Mouse (Mus musculus) limb, embryonic 14.5 days (tissue): ENCODE results near the gene Fam43b. TPM values are rescaled to one million over a fixed set of nuclear protein-coding genes. Genes with fewer than 3 reads are reported as not detected.
"Not testable (repeated sequence)": the region's sequence is repeated elsewhere in the genome, so short reads cannot be mapped to it uniquely, and the experiment has no call there.

Experiments used
- ATAC-seq: fragments of 200-750 bp; cut with Nextera tagmentation; 2 replicates; pipeline ENCODE4 v1.8.0; 2017; ENCODE audit warnings: low read depth, moderate number of reproducible peaks, moderate TSS enrichment; ENCODE audit not compliant: low FRiP score
- DNase-seq: peaks from one replicate; pipeline ENCODE4 v3.0.0-alpha.2; 2015; ENCODE audit warnings: low spot score
- H3K27ac ChIP-seq: fragments of 300-500 bp; sonication (generic); replicated peaks from 2 replicates; pipeline ENCODE4 v1.5.1; 2014; ENCODE audit warnings: low read depth, mild to moderate bottlenecking, low read length, moderate library complexity, mixed read lengths
- H3K27me3 ChIP-seq: fragments of 300-500 bp; sonication (generic); 2 replicates; pipeline ENCODE4 v1.6.1; 2014; ENCODE audit warnings: low read length, mixed read lengths; ENCODE audit not compliant: control insufficient read depth, insufficient read depth
- H3K36me3 ChIP-seq: fragments of 300-500 bp; sonication (generic); 2 replicates; pipeline ENCODE4 v1.6.1; 2014; ENCODE audit warnings: mild to moderate bottlenecking, low read length, moderate library complexity, mixed read lengths; ENCODE audit not compliant: control insufficient read depth, insufficient read depth
- H3K4me1 ChIP-seq: fragments of 300-500 bp; sonication (generic); 2 replicates; pipeline ENCODE4 v1.6.1; 2014; ENCODE audit warnings: antibody characterized with exemption, low read length, mixed read lengths; ENCODE audit not compliant: control insufficient read depth, insufficient read depth
- H3K4me2 ChIP-seq: fragments of 300-500 bp; sonication (generic); replicated peaks from 2 replicates; pipeline ENCODE4 v1.6.1; 2014; ENCODE audit warnings: low read depth, mild to moderate bottlenecking, low read length, moderate library complexity; ENCODE audit not compliant: severe bottlenecking
- H3K4me3 ChIP-seq: fragments of 300-500 bp; sonication (generic); replicated peaks from 2 replicates; pipeline ENCODE4 v1.5.1; 2014; ENCODE audit warnings: low read length
- H3K9ac ChIP-seq: fragments of 300-500 bp; sonication (generic); 2 replicates; pipeline ENCODE4 v1.6.1; 2014; ENCODE audit warnings: mild to moderate bottlenecking, low read depth, low read length, moderate library complexity; ENCODE audit not compliant: severe bottlenecking
- H3K9me3 ChIP-seq: fragments of 300-500 bp; sonication (generic); 2 replicates; pipeline ENCODE4 v1.6.1; 2016; ENCODE audit warnings: low read length; ENCODE audit not compliant: control insufficient read depth
- POLR2A ChIP-seq: fragments of 200-500 bp; IDR thresholded peaks from 2 replicates; pipeline ENCODE4 v1.8.0; 2012; ENCODE audit warnings: inconsistent platforms, mild to moderate bottlenecking, moderate library complexity, borderline replicate concordance; ENCODE audit not compliant: insufficient read depth, insufficient read length; ENCODE audit errors: extremely low read depth
- WGBS: fragments of 180-500 bp; shearing (Covaris S2); extraction: QIAGEN DNeasy Blood & Tissue Kit; methylation state at CpG from one replicate; pipeline ENCODE4 v1.1.7; 2014; 5-methylcytosine and 5-hydroxymethylcytosine counted together
- polyA plus RNA-seq, 2 experiments: library from polyadenylated mRNA; depleted of rRNA in 1 of 2; stranded (reverse) in 1 of 2; unstranded in 1 of 2; fragments of >200 nt; fragmentation: Nextera tagmentation in 1 of 2; extraction: Ambion mirVana in 1 of 2; gene quantifications; 2 replicates each; pipeline versions ENCODE4 v1.2.1 to v1.2.3; 2012 to 2014

The Fam43b gene
- polyA plus RNA-seq, 2 experiments, result 0.07 TPM; not detected in 1

GRCm38 (mm10) chr4:138429778-138430177, 33.5 kb upstream of the Fam43b start:
- DNase-seq (no peak), ATAC-seq (no peak)
- H3K9me3 ChIP-seq, result no peaks in the 10 kb centered on the region
- no peak overlapping the region for H3K9ac ChIP-seq
- no peaks in the 10 kb centered on the region for H3K4me1 ChIP-seq
- H3K4me3 ChIP-seq, result no peak overlapping the region
- H3K27ac ChIP-seq, result no peak overlapping the region
- TF ChIP-seq POLR2A, result no peak
- no peak overlapping the region for H3K4me2 ChIP-seq
- no peaks in the 10 kb centered on the region for H3K36me3 ChIP-seq
- 41% methylated on average over 3 of the region's 3 CpGs for WGBS
- H3K27me3 ChIP-seq, result no peaks in the 10 kb centered on the region

GRCm38 (mm10) chr4:138426778-138427705, 30.7 kb upstream of the Fam43b start:
- TF ChIP-seq POLR2A, result no peak
- Histone ChIP-seq H3K27ac (no peak overlapping the region), H3K36me3 (no peaks in the 10 kb centered on the region), H3K9ac (no peak overlapping the region), H3K4me3 (no peak overlapping the region), H3K9me3 (no peaks in the 10 kb centered on the region), H3K4me2 (0 out of 2 replicates have a peak overlapping the region, but pooled peaks have one; percentile 13), H3K4me1 (no peaks in the 10 kb centered on the region), H3K27me3 (no peaks in the 10 kb centered on the region)
- peak; percentile 70 for DNase-seq
- no peak for ATAC-seq
- WGBS, result 42% methylated on average over 22 of the region's 22 CpGs

GRCm38 (mm10) chr4:138425604-138426003, 29.3 kb upstream of the Fam43b start:
- WGBS, result 89% methylated on average over 14 of the region's 14 CpGs
- not testable (repeated sequence) for H3K36me3 ChIP-seq, H3K27ac ChIP-seq, H3K27me3 ChIP-seq, H3K9me3 ChIP-seq, H3K4me3 ChIP-seq, H3K4me1 ChIP-seq, ATAC-seq, H3K9ac ChIP-seq, H3K4me2 ChIP-seq, DNase-seq

- Histone ChIP-seq H3K9ac (no peak overlapping the region), H3K4me3 (no peak overlapping the region), H3K4me1 (no peaks in the 10 kb centered on the region), H3K36me3 (no peaks in the 10 kb centered on the region), H3K27me3 (no peaks in the 10 kb centered on the region), H3K27ac (no peak overlapping the region), H3K9me3 (no peaks in the 10 kb centered on the region), H3K4me2 (no peak overlapping the region)
- DNase-seq, result no peak
- 85% methylated on average over 6 of the region's 6 CpGs for WGBS
- ATAC-seq, result no peak
- no peak for TF ChIP-seq POLR2A
Measured at GRCm38 (mm10) chr4:138425028-138425427, 28.7 kb upstream of the Fam43b start.

- Histone ChIP-seq H3K4me3 (no peak overlapping the region), H3K9me3 (no peaks in the 10 kb centered on the region), H3K4me1 (no peaks in the 10 kb centered on the region), H3K27me3 (no peaks in the 10 kb centered on the region), H3K27ac (no peak overlapping the region), H3K4me2 (no peak overlapping the region), H3K36me3 (no peaks in the 10 kb centered on the region), H3K9ac (no peak overlapping the region)
- TF ChIP-seq POLR2A, result no peak
- 60% methylated on average over 11 of the region's 11 CpGs for WGBS
- ATAC-seq (no peak), DNase-seq (no peak)
Measured at GRCm38 (mm10) chr4:138418340-138418957, 22.1 kb upstream of the Fam43b start.
